Mouse (Mus musculus) gastrocnemius, postnatal 10 days (tissue): ENCODE results near the gene Atrx. TPM values are rescaled to one million over a fixed set of nuclear protein-coding genes. Genes with fewer than 3 reads are reported as not detected.
A peak's percentile ranks its signal among the peaks of the same experiment; 100 is the strongest.
"Not testable (repeated sequence)": the region's sequence is repeated elsewhere in the genome, so short reads cannot be mapped to it uniquely, and the experiment has no call there.

Experiments
- DNase-seq: peaks from one replicate; pipeline ENCODE4 v3.0.0; 2021; ENCODE audit warnings: mixed read lengths
- long read RNA-seq, 2 experiments: library from polyadenylated mRNA; stranded (forward); transcript quantifications; one replicate each; pipeline ENCODE4 v2.0.0; 2021
- total RNA-seq, 2 experiments: library from RNA; stranded (reverse); gene quantifications; 2 replicates each; pipeline ENCODE4 v1.2.3; 2021

Gene Atrx
- total RNA-seq = 10 to 100 TPM; 52.1 to 72.6 TPM
- long read RNA-seq, experiment 1, partial matches to known transcripts = 3 of 11 reads
- long read RNA-seq, experiment 1, other reads (novel, unspliced or antisense) = 8 of 11 reads
- long read RNA-seq, experiment 2, partial matches to known transcripts = 0 of 5 reads
- long read RNA-seq, experiment 2, other reads (novel, unspliced or antisense) = 4 of 5 reads

DNA sequence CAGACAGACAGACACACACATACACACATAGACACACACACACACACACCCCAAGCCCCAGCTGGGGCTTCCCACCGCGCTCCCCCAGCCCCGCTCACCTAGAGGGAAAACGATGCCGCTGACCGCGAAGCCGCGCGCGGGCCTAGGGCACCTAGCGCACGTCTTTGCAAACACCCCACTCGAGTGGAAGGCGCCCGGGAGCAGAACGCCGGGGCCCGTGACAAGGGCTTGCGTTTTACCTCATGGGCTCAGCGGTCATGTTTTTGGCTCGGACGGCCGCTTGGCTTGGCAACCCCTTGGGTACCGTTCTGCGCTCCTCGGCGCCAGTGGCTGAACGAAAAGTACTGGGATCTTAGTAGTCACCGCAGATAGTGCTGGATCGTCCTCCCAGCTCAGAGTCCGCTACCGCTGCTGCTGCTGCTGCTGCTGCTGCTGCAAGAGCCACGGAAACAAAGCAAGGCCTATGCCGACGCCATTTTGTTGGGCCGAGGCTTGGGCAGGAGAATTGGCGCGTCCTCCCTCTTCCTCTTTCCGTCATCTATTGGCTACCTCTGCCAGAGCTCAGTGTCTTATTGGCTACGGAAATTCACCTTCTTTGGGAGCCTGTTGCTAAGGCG, at the start of gene Atrx:
Gene Atrx, minus strand, starts transcription at position 543 of the 617 bp plus-strand sequence.
- peak; percentile 50 for DNase-seq

- DNase-seq = not testable (repeated sequence)
These were observed 27.9 kb upstream of the Atrx start for GRCm38 (mm10) chrX:105957091-105957490.

- DNase-seq = no peak
These were observed 24.8 kb upstream of the Atrx start for GRCm38 (mm10) chrX:105953999-105954398.

GRCm38 (mm10) chrX:105946357-105946756, 17.2 kb upstream of the Atrx start:
- DNase-seq = no peak

DNA sequence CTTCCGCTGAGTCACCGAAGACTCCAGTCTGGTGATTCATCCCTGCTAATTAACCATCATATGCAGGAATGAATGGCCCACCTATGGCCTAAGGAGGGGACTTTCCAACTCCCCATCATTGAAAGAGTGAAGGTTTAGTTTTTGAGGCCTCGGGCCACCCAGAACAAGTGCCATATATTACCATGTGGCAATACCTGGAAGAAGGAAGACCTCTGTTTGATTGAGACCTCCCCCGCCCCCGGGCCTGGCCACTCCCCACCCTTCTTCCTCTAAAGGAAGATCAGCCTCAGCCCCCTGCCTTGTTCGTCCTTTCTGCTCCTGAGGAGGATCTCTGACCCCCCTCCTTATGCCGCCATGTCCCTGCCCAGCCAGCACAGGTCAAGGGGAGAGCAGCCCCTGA, 10.0 kb upstream of the Atrx start:
- DNase-seq = no peak

GRCm38 (mm10) chrX:105937736-105938135, 8.5 kb upstream of the Atrx start:
- DNase-seq = no peak

DNA sequence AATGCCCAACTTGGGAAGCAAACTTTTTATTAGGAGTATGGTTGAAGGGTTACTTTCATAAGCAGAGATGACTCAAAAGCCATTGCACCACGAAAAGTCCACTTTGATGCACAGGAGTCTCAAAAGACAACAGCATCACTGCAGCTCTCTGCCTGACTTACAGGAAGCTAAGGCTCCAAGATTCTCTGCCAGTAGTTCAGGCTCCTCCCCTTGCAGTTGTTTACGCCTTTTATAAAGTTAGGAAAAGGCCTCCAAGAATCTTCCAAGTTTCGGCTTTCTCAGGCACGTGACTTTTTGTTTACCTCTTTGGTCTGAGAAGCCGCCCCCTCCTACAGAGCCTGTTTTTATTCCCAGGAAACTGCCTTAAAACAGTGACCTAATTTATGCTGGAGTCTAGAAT, 5.1 kb upstream of the Atrx start:
- no peak for DNase-seq

GRCm38 (mm10) chrX:105929478-105930038, 355 bp upstream of the Atrx start:
- DNase-seq = no peak

- peak; percentile 46 for DNase-seq
These were observed 1.0 kb downstream of the Atrx start for GRCm38 (mm10) chrX:105927941-105928860.

GRCm38 (mm10) chrX:105926121-105926735, 3.0 kb downstream of the Atrx start:
- peak; percentile 4 for DNase-seq

GRCm38 (mm10) chrX:105924326-105925070, 4.7 kb downstream of the Atrx start:
- DNase-seq = no peak

GRCm38 (mm10) chrX:105923896-105924295, 5.3 kb downstream of the Atrx start:
- DNase-seq = no peak

- not testable (repeated sequence) for DNase-seq
These were observed 6.2 kb downstream of the Atrx start for GRCm38 (mm10) chrX:105922986-105923385.

- DNase-seq = no peak
These were observed 7.8 kb downstream of the Atrx start for GRCm38 (mm10) chrX:105921421-105921820.

- DNase-seq = no peak
These were observed 17.5 kb downstream of the Atrx start for GRCm38 (mm10) chrX:105911728-105912127.

DNA sequence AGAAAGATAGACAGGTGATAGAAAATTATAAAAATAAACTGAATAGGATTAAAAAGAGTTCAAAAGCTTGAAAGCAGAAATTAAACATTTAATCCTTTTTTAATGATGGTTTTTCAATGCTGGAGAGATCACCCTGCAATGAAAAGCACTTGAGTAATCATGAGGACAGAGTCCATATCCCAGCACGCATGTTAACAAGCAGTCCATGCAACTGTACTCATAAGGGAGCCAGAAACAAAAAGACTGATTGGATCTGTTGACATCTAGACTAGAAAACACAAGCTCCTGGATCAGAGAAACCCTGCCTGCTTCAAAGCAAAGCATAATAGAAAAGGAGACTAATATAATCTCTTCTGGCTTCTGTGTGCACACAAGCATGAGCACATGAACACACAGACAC, 27.6 kb downstream of the Atrx start:
- no peak for DNase-seq

GRCm38 (mm10) chrX:105886921-105887320, 42.3 kb downstream of the Atrx start:
- no peak for DNase-seq

- peak; percentile 4 for DNase-seq
These were observed 64.8 kb downstream of the Atrx start for GRCm38 (mm10) chrX:105864367-105864766.

- no peak for DNase-seq
These were observed 104.7 kb downstream of the Atrx start for GRCm38 (mm10) chrX:105824462-105824861.

DNA sequence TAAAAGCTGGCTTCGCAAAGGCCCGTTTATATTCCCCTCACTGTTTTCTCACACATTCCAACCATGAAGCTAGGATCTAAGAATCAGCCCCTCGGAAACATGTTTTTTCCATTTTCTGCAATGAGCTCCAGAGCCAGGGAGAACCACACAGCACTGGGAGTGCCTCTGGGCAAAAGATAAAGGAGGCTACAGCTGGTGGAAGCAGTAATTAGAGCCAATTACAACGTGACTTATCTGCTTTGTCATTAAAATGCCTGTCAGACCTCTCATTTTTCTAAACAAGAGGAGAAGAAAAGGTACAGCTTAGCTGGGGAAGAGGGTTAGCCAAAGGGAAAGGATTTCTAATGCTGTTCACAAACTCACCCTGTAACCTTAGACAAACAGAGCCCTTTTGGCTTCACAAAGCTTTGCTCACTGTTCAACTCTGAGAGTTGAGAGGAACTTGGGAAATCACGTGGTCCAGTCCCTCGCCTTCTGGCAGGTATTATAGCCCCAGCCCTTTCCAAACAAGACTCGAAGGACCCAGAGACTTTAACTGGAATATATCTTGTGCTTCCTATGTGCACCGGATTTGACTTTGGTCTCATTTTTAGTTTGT, 134.3 kb downstream of the Atrx start:
- no peak for DNase-seq

DNA sequence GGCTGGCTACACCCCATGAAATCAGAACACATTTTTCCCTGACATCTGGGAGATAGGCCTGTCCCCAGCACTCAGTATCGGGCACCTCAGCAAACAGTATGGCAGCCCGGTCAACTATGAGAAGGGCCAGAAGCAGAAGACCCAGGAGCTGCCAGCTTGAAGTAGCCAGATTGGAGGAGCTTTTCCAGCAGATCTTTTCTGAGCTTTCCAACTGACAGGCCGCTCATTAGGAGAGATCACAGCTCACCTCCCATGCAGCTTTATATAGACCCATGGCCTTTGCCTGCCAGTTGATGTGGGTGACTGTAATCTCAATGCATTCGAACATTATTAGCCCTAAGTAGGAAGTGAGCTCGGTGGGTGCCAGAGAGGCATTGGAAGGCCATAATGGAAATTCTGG, 155.9 kb downstream of the Atrx start:
- DNase-seq = no peak
